Mouse (Mus musculus): ENCODE data around the gene Sesn1.
"Not testable (repeated sequence)": the region's sequence is repeated elsewhere in the genome, so short reads cannot be mapped to it uniquely, and the experiment has no call there.

Sesn1 gene

DNA sequence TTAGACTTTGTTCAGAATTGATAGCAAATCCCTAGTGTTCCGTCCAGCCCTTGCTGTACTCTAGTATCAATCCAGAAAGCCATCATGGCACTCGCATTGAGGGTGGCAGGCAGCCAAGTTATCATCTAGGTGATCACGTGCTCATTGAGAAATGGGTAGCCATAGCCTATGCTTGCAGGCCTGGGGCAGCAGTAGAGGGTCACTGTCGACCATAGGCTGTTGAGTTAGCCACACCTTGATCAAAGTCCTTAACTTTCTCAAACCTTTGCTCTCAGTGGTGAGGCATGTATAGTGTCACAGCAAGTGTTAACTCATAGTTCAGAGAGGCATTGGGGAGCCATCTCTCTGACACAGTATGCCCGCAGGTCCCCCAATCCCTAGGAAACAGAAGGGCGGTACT lies 11.4 kb downstream of the Sesn1 start:
- DNase-seq (ENCODE audit: low read depth, low spot score): no peak

DNA sequence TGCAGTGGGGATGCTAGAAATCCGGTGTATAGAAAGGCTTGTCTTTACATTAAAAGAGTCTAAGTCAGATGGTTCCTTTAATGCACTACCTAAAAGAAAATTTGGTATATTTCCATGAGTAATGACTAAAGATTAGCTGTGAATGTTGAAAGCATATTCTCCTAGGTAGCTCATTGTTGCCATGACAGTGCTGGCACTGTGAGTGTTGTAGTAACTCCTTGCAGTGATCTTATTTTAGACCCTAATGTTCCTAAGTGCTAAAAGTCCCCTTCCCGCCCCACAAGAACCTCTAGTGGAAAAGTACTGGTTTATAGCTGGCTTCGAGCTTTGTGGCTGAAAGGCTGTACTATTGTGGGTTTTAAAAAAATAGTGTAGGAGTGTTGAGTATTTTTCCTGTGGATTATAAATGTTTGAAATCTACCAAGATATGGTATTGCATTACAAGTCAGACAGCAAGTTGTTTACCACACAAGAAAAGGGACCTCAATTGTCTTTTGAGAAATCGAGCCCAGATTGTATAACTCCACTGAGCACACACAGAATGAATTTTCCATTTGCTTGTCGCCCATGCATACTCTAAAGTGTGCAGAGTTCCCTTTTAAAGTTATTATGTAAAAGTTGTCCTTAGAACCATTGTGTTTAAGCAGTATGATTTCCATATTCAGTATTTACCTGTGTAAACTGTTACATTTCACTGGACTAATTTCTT lies 13.0 kb downstream of the Sesn1 start:
- DNase-seq (ENCODE audit: low read depth, low spot score): no peak

DNA sequence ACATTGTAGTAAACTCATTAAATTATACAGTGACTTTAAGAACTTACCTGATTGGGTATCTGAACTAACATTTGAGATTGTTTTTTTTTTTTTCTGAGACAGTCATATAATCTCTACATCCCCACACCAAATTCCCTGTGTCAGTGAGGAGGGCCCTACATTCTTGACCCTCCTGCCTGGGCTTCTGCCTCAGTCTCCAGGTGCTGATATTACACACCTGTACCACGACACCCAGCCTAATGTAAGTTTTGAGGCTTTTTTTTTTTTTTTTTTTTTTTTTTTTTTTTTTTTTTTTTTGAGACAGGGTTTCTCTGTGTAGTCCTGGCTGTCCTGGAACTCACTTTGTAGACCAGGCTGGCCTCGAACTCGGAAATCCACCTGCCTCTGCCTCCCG lies 13.5 kb downstream of the Sesn1 start:
- DNase-seq (ENCODE audit: low read depth, low spot score): not testable (repeated sequence)

DNA sequence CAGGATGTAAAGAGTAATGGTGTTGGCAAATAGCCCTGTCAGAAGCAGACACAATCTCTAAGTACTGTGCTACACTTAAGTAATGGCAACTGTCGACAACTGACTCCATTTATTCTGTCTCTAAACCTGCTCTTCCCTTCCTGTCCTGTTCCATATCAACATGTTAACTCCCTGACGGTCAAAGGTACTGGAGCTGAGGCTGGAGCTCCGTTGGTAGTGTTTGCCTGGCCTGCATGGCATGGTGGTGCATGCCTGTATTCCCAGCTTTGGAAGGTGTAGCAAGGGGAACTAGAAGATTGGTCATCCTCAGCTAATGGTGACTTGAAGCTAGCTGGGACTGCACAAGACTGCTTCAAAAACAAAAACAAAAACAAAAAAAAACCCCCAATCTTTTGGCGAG lies 14.2 kb downstream of the Sesn1 start:
- DNase-seq (ENCODE audit: low read depth, low spot score): no peak

DNA sequence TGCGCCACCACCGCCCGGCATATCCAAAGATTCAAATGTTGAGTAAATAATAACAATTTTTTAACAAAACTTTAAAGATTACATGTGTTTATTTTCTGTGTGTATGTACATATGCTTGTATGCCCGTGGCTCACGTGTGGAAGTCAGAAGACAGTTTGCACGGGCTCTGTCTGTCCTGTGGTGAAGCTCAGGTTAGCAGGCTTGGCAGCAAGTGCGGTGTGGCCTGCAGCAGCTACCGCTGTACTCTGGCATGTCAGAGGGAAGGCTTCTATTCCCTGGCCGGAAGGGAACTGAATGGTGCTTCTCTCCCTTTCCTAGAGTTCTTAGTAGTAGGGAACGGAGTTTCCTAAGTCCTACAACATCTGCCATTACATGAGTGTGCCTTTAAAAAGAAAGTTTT lies 15.3 kb downstream of the Sesn1 start:
- DNase-seq (ENCODE audit: low read depth, low spot score): no peak

DNA sequence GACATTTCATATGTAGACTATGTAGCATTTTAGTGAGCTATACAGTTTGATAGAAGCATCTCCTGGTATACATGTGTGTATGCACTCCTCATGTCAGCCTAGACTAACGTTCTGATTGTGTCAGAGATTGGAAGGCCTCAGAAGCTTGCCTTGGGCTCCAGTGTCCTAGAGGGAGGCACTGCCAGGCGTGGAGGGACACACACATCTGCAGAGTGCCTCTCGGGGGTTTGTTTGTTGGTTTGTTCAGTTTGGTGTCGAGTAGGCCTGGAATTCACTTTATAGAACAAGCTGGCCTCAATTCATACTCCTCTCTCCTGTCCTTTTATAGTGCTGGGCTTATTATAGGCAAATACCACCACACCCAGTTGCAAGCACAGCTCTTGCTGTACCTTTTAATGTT lies 16.3 kb downstream of the Sesn1 start:
- no peak for DNase-seq (ENCODE audit: low read depth, low spot score)

DNA sequence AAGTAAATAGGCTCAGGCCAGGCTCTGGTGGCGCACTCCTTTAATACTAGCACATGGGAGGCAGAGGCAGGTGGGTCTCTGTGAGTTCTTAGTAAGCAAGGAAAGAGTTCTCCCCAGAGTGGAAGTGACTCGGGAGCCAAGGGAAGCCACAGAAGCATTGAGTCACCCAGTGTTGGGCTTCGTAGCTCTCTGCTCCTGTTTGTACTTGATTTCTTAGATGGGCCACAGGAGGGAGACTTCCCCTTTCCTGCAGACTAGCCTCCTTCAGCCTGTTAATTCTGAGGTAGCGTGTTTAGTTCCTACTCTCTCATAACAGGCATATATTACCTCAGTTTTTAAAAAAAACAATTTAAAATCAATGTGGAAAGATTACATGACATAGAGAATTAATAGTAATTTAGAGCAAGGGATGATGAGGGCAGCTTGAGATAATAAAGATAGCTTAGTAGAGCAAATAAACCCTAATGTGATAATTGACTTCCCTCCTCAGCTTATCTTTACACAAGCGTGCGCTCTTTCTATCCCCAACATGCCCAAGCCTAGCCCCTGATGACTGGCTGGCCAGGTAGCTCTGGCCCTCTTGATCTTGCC lies 16.9 kb downstream of the Sesn1 start:
- no peak for DNase-seq (ENCODE audit: low read depth, low spot score)

DNA sequence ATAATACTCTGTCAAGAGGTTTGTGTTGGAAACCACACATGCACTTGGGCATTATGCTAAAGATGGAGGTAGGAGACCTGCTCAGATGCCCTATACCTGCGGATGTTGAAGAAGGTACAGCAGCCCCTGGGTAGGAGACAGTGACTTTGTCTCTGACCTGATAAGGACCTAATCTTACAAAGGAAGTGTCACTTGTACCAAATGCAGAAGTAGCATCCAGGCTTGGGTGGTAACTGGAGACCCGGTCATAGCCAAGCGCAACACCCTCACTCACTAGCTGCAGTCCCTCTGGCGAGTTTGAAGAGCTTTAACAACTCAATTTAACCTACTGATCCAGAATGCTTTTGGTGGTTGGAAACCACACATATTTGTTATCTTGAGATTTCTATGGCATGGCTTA lies 18.0 kb downstream of the Sesn1 start:
- no peak for DNase-seq (ENCODE audit: low read depth, low spot score)

DNA sequence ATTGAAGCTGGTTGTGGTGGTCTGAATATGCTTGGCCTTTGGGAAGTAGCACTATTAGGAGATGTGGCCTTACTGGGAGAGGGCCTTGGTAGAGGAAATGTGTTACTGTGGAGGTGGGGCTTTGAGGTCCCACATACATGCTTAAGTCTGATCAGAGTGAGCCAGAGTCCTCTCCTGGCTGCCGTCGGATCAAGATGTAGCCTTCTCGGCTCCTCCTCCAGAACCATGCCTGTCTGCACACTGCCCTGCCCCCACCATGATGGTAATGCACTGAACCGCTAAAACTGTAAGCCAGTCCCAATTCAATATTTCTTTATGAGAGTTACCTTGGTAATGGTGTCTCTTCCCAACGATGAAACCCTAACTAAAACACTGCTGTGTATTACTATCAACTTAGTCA lies 19.5 kb downstream of the Sesn1 start:
- peak; percentile 35 for DNase-seq (ENCODE audit: low read depth, low spot score)

DNA sequence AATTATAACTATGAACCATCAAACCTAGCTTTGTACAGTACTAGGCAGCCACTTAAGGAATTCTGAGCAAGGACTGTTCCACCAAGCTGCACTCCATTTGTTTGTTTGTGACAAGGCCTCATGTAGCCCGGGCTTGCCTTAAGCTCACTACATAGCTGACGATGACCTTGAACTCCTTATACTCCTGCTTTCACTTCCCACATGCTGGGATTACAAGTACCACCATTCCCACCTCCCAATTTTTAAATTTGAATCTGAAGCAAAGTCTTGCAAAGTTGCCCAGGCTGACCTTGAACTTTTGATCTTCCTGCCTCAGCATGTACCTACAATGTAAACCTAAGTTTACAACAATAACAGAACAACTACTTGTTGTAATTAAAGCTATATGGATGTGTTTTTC lies 20.2 kb downstream of the Sesn1 start:
- peak; percentile 89 for DNase-seq (ENCODE audit: low read depth, low spot score)

DNA sequence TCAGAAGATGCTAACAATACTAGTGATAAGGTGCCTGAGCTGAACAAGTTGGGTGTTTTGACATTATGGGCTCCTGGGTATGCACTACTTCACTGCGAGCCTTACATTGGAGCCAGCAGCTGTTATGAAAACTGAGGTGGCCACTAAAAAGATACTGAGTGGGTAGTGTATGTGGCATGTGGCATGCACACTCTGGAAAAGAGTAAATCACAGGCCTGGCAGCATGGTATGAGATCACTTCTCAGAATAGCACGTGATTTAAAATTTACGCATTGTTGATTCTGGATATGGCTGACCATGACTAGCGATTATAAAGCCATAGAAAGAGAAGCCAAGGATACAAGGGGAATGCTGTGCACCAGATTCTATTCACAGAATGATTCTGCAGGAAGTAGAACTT lies 20.7 kb downstream of the Sesn1 start:
- no peak for DNase-seq (ENCODE audit: low read depth, low spot score)

DNA sequence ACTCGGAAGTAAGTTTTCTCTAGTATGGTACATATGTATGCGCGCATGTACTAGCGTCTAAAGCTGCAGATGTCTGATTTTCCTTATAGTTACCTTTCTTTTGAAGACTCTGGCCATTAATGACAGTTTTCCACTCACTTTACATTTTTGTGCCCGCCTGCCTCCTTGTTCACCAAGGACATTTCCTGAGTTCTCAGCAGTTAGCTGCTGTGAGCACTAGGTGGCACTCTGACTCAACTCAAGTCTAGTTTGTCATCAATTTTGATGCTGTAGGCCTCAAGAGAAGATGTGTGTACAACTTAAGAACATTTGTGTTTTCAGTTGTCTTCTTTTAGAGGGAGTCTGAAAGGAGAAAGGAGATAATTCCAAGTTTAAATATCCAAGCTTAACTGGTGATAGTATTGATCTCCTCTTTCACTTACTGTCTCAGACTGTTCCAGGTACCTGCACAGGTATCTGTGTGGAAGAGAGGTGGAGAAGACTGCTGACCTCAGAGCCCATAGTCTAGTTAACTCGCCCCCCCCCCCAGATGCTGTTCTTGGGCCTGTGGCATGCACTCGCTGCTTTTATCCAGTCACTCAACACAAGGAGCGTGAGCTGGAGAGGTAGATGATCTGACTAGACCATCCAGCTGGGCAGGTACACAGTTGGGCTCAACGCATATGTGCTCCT lies 21.3 kb downstream of the Sesn1 start:
- DNase-seq (ENCODE audit: low read depth, low spot score): peak; percentile 82

DNA sequence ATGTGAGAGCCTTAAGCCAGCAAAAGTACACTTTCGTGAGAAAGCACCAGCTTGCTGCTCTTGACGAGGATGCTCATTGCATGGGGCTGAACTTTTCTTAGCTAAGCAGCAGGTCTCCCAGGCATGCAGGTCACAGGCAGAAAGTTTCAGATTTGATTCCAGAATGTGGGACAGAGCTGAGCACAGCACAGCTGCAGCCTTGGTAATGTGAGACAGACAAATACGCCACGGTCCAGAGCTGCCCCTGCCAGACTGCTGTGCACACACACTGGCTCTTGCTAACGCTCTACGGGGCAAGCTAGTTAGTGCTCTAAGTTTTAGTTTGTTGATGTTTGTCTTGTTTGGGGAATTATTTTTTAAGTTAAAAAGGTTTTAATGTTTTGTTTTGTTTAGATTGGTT lies 22.5 kb downstream of the Sesn1 start:
- DNase-seq (ENCODE audit: low read depth, low spot score): peak; percentile 16

DNA sequence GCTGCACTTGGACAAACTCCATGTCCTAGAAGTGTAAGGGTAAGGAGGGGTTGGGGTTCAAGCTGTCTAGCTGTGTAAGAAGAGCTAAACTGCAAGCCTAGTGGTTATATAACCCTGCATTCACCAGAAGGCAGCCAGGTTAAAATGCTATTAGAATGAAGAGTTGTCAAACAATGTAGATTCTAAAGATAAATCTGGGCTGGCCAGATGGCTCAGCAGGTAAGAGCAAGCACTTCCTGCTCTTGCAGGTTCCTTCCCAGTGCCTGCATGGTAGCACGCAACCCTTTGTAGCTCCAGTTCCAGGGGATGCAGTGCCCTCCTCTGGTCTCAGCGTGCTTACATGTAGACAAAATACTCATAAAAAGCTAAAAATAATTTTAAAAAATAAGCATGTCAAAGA lies 24.4 kb downstream of the Sesn1 start:
- no peak for DNase-seq (ENCODE audit: low read depth, low spot score)

DNA sequence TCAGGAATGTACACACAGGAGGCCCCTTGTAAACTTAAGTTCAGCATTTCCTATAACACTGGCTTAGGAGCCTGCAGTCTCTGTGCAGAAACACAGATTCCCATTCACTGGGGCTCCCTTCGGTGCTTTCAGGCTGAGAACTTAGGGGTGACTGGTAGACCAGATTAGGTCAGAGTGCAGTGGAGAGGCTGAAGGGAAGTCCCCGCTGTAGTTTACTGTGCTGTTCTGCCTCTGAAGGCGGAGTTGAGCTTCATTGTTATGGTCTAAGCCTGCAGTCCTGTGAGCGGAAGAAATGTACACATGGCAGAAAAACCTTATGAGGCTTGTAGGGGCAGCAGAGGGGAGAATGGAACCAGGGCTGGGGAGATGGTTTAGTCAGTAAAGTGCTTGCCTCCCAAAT lies 29.2 kb downstream of the Sesn1 start:
- no peak for DNase-seq (ENCODE audit: low read depth, low spot score)

DNA sequence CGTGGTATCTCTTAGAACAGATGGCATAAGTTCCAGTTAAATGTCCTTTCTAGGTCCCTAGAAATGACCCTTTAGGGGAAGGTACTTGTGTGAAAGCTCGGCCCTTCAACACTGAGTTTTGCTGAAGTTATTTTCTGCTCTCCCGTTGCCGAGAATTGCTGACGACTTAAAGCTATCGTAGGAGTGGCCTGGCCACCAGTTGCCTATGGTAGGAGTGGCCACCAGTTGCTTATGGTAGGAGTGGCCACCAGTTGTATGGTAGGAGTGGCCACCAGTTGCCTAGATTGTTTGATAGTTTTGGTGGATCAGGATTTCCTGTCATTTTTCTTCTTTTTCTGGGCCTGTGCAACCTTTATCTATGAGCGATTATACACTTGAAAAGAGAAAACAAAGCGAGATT lies 38.0 kb downstream of the Sesn1 start:
- no peak for DNase-seq (ENCODE audit: low read depth, low spot score)

DNA sequence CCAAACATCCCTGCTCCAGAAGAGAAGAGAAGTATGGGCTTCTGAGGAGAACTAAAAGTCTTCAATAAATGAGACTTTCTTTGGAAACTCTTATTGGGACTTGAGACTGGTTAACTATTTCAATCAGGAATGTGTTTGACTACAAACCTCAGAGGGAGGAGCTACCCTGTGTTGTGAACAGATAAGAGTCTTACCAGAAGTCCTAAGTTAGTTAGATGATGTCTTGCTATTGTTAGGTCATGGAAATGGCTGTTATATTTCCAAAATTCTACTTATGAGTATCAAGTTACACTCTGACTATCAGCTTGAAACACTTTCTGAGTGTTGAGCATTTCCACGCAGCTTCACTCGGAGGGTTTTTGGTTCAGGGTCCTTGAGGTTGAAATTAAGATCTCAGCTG lies 39.0 kb downstream of the Sesn1 start:
- no peak for DNase-seq (ENCODE audit: low read depth, low spot score)

DNA sequence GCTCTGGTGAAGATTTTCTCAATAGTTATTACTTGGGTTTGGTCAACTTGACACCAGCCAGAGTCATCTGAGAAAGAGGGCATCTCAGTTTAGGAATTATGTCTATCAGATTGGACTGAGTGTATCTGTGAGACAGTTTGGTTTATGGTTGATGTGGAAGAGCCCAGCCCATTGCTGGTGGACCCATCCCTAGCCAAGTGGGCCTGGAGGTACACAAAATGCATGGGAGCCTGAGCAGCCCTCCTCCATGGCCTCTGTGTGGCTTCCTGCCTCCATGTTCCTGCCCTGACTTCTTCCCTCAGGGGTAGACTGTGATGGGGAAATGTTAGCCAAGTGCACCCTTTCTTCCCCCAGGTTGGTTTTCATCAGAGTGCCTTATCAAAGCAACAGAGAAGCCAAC lies 50.1 kb downstream of the Sesn1 start:
- DNase-seq (ENCODE audit: low read depth, low spot score): no peak

DNA sequence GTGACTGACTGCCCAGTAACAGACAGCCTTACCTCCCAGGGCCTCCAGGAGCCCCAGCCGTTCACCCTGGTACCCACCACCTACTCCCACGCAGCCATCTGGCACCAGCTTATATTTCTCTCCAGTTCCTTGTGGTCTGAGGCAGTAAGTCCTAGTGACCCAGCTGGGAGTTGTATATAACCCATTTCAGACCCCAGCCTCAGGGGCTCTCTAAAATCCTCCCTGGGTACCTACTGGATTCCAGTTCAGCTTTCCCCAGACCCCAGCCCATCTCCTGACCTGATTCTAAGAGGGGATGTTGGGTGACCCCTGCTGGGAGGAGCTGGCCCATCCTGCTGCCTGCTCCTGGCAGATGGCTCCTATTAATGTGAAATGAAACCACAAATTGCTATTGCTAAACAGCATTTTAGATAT lies 50.5 kb downstream of the Sesn1 start:
- no peak for DNase-seq (ENCODE audit: low read depth, low spot score)

DNA sequence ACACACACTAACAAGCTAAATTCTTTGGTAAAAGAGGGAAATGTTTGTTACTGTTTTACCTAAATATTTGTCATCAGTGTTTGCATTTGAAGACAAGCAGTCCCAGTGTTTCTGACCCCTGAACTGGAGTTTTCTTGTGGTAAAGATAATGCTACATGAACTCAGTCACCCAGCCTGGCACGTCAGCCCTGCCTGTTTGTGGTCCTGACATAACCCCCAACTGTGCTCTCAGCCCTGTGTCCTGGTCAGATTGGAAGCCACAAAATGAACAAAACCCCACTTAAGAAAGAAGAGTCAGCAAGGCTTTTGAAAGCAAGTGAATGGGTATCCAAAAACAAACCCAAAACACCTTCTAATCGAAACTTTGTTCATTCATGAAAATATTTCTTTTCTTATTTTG lies 53.3 kb downstream of the Sesn1 start:
- DNase-seq (ENCODE audit: low read depth, low spot score): no peak

DNA sequence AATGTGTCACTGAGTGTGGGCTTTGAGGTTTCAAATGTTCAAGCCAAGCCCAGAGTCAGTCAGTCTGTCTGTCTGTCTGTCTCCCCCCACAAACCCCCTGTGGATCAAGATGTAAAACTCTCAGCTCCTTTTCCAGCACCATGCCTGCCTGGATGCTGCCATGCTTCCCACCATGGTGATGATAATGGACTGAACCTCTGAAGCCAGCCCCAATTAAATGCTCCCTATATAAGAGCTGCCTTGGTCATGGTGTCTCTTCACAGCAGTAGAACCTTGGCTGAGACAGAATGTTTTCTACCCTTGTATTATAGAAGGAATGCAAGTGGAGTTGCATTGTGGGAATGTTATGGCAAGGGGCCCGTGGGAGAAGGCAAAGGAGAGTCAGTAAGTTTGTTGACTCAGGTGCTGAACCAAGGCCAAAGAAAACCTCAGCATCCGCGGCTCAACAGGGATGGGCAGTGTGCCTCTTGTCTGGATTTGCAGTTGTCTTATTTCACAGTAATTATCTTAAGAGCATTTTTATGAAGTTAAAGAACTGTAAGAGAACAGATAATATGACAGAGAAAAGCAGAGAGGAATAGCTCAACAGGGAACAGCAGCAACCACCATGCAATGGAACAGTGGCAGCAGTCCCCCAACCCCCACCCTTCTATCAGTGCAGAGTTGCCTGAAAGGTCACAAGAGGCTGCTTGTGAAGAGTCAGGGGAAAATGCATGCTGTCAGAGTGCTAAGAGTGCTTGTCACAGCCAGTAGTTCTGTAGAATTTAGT lies 56.5 kb downstream of the Sesn1 start:
- no peak for DNase-seq (ENCODE audit: low read depth, low spot score)

DNA sequence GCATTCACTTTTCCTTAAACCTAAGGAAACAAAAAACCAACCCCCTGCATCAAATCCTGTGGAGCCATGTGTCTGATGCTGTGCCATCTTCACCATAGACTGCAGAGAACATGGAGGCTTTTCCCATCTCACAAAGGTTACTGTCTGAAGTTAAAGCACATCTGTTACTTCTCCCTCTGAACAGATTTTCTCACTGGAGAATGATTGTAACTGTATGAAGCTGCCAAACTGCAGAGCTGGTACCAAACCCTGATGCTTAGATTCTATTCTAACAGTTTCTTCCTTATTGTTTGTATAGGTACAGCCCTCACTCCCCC lies 57.1 kb downstream of the Sesn1 start:
- no peak for DNase-seq (ENCODE audit: low read depth, low spot score)

DNA sequence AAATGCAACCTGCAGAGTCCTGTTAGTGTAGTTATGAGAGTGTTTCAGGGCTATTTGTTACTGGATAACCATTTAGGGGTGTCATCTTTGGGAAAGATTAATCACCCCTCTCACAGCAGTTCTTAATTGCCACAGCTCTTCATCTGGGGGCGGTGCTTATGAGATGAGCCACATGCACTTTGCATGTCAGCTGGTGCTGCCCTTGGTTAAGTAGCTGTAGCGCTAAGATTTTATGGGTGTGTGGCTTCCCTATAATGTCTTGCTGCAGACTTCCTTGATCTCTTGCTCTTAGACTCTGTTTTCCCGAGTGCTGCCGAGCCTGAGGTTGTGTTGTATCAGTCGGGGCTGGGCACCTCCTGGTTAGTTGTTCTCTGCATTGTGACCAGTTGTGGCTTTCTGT lies 58.2 kb downstream of the Sesn1 start:
- DNase-seq (ENCODE audit: low read depth, low spot score): no peak

Data from ZHBTc4 (cell line).